Mouse (Mus musculus): ENCODE measurements around the gene Plin2. TPM values are rescaled to one million over a fixed set of nuclear protein-coding genes. Genes with fewer than 3 reads are reported as not detected.
A peak's percentile ranks its signal among the peaks of the same experiment; 100 is the strongest.
"Not testable (repeated sequence)": the region's sequence is repeated elsewhere in the genome, so short reads cannot be mapped to it uniquely, and the experiment has no call there.

Gene Plin2
- total RNA-seq, 2 experiments from 2014 or later = 69.6 to 84.5 TPM

DNA sequence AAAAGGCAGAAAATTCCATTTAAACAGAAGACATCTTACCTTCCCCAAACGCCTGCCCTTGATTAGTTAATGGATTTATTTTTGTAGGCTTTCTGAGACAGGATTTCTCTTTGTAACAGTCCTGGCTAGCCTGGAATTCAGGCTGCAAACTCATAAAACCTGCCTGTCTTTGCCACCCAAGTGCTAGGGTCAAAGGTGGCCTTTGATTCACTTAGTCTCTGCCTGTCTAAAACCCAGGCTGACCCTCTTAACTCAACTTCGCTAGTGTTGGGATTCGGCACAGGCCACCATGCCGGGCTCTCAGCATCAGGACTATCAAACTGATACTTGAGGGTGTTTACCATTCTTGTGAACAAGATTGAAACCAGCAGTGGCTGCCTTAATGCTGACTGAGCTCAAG is 38.0 kb downstream of the Plin2 start:
- DNase-seq = no peak

DNA sequence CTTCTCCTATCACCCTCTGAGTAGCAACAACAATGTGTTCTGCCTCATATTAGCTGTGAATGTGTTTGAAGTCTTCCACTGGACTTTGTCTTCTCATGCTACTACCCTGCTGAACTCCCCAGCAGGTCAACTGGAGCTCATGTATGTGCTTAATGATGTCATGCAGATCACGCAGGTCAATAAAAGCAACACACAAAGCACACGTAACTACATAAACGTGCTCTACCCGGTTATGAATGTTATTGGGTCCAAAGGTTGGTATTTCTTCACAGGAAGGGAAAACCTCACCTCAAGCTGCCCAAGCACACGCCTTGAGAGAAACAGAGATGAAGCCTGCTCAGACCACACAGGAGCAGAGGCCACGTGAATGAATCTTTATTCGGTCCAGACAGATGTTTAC is 43.4 kb downstream of the Plin2 start:
- DNase-seq = not testable (repeated sequence)

DNA sequence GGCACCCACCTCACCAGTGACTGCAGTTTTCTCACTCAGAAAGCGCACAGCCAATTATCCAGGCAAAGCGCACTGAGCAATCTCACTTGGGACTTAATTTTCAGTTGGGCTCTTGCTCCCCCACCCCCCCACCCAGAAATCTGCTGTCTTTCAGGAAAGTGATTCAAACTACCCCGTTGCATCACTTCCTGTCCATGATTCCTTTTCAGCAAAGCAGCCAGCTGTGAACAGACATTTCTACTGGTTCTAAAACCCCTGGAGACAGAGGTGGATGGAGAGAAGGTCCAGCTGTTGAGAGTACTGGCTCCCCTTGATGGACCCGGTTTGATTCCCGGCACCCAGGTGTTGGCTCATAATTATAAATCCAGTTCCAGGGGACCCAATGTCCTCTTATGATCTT is 44.4 kb downstream of the Plin2 start:
- DNase-seq = no peak

DNA sequence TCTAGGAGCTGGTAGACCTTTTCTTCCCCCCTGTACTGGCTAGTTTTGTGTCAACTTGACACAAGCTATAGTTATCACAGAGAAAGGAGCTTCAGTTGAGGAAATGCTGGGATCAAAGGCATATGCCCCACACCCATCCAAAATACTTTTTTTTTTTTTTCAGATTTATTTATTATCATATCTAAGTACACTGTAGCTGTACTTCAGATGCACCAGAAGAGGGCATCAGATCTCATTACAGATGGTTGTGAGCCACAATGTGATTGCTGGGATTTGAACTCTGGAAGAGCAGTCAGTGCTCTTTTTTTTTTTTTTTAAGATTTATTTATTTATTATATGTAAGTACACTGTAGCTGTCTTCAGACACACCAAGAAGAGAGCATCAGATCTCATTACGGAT is 47.3 kb downstream of the Plin2 start:
- not testable (repeated sequence) for DNase-seq

DNA sequence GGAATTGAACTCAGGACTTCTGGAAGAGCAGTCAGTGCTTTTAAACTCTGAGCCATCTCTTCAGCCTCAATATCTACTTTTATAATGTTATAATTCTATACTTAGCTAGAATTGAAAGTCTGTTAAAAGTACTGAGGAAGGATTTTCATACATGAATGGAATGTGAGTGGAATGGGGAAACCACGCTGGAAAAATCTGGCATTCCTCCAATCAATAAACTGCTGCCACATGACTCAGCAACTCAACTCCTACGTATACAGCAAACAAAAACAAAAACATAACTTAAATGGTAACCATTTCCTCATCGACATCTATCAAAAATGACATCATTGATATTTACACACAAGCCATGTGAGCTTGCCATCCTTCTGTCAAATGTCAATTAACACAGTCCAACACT is 47.7 kb downstream of the Plin2 start:
- DNase-seq = no peak

DNA sequence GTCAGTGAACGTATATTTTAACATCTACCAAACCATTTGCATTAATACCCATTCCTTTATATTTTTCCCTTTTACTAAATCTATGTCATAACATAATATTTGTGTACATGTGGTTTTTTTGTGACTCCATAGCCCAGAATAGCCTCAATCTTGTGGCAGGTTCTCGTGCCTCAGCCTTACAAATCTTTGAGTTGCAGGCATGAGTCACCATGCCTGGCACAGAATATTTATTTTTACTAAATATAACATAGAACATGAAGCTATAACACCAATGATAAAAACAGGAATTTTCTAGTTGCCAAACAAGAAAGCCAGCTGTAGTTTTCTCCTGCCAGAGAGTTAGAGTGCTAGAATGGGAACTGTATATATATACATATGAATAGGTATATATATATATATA is 49.4 kb downstream of the Plin2 start:
- no peak for DNase-seq

DNA sequence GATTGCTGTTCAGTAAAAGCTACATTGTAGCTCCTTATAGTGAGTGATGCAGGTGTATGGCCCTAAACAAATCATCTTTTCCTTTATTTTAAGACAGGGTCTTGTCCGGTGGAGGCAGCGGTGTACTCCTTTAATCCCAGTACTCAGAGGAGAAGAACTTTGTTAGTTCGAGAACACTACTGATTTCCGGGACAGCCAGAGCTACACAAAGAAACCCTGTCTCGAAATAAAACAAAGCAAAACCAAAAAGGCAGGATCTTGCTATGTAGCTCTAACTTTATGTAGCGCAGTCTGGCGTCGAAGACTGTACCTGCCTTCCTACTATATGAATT is 57.6 kb downstream of the Plin2 start:
- no peak for DNase-seq

DNA sequence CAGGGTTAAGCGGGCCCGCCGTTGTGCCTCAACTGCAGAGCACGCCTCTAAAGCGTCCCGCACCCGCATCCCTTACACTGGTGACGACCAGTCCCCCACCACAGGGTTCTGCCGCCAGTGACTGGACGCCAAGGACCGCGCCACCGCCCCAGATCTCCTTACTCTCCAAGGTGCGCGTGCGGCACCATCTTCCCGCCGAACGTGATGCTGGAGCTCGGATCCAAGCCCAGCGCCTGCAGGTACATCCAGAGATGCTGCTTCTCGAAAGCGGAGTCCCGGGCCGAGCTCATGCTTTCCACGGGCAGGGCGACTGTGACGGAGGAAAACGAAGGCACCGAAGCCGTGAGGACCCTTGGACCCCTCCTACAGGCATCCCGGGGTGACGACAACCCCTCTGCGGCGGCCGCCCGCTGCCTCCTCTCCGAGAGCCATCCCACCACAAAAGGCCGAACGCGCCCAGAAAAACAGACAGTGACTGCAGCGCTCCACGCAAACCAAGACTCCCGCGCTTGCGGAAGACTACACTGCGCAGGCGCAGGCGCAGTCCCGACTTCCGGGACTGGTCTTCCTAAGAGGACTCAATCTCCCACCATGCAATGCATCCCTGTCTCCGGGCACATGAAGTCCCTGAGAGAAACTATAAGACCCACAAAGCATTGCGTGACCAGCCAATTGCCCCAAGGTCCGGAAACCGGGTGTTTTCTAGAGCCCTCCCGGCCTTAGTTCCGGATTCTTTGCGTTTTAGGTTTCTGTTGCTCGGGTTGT is 58.2 kb downstream of the Plin2 start, which contains the start of gene Haus6:
Gene Haus6 (minus strand): TSS at position 532 of the 765 bp plus-strand sequence.
- peak; percentile 87 for DNase-seq

Other genes starting within 250 kb of the Plin2 start
- not detected for gene Saxo1, start 111.7 kb downstream of the Plin2 start, total RNA-seq (2021)
- 10 to 100 TPM; 54.1 to 55.2 TPM for gene Rraga, start 94.4 kb downstream of the Plin2 start, total RNA-seq (2021)
- gene Haus6, start 58.0 kb downstream of the Plin2 start, total RNA-seq (2021) = 1 to 10 TPM; 5.7 to 6.9 TPM
- 10 to 100 TPM; 18.4 to 22.1 TPM for gene Dennd4c, start 78.5 kb upstream of the Plin2 start, total RNA-seq (2021)
- 100 to 1,000 TPM; 634 to 653 TPM for gene Rps6, start 187.4 kb upstream of the Plin2 start, total RNA-seq (2021)
- 1 to 10 TPM; 1.6 to 2.7 TPM for gene Acer2, start 204.3 kb upstream of the Plin2 start, total RNA-seq (2021)